Mouse (Mus musculus) layer of hippocampus, postnatal 36 days (tissue): Measurements from ENCODE around the gene Dctn1. TPM values are rescaled to one million over a fixed set of nuclear protein-coding genes. Genes with fewer than 3 reads are reported as not detected.
"Not testable (repeated sequence)": the region's sequence is repeated elsewhere in the genome, so short reads cannot be mapped to it uniquely, and the experiment has no call there.

ENCODE experiments used
- DNase-seq, 2 experiments: peaks; one replicate each; pipeline ENCODE4 v3.0.0; 2022
- total RNA-seq, 2 experiments: library from RNA; stranded (reverse); gene quantifications; 2 replicates each; pipeline ENCODE4 v1.2.3; 2021

Dctn1 gene
- total RNA-seq, 2 experiments from 2014 or later: 384 to 404 TPM

DNA sequence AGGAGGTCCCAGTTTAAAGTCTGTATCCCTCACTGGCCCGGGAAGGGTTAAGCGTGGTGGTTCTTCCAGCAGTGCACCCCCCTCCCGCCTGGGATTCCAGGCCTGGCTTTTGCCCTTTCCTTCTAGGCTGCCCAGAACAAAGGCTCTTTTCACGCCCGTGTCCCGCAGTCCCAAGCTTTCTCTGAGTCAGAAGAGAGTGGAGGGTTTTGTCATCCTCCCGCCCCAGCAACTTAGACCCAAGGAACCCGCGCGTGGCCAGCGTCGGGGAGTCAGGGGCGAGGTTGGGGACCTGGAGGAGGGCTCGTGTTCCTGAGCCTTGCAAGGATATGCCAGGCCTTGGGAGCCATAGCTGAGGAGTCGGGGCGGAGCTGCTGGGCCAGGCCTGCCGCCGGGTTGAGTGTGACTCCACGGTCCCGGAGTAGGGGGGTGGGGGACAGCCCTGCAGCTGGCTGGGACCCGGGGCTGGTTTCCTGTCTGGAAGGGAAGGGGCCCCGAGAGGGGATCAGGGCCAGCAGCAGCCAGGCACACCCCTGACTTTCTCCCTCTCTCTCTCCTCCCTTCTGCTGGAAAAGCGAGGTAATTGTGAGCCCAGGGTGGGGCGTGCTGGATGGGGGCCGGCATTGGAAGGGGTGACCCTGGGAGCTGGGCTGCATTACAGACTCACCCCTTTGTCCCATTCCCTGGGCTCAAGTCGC, 28.7 kb upstream of the Dctn1 start:
- peak in 1 of 2 experiments; percentile 56 for DNase-seq

- DNase-seq: peak; percentile 79 to 81
Observed at GRCm38 (mm10) chr6:83137576-83137950, 28.2 kb upstream of the Dctn1 start.

DNA sequence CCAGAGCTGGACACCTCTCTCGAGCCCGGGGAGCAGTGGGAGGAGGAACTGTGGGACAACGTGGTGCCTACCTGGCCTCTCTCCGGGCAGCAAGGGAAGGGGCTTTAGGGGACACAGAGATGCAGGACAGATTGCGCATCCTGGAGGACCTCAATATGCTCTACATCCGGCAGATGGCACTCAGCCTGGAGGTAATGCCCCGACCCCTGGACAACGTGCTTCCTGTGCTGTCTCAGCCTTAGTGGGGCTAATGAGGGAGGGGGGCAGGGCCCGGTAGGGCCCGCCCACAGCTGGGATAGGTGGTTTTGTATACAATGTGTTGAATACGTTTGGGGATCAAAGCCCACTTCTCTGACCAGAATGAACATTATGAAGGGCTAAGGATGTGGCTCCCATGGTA, 27.7 kb upstream of the Dctn1 start:
- no peak for DNase-seq

DNA sequence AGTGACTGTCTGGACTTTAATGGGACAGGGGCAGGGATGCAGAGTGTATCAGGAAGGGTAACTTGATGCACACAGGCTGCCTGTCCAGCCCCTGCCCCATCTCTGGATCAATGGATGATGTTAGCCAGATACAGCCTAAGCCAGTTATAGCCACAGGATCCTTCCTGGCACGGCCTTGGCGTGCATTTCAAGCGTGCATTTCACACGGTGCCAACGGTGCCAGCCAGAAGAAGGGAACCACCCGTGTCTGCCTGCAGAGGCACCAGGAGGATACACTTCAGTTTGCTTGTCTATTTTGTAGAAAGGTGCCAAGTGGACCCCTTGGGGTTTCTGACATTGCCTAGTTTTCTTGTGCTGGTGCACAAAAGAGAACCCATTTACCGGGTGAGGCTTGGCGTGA, 25.7 kb upstream of the Dctn1 start:
- DNase-seq: peak in 1 of 2 experiments; percentile 4

DNA sequence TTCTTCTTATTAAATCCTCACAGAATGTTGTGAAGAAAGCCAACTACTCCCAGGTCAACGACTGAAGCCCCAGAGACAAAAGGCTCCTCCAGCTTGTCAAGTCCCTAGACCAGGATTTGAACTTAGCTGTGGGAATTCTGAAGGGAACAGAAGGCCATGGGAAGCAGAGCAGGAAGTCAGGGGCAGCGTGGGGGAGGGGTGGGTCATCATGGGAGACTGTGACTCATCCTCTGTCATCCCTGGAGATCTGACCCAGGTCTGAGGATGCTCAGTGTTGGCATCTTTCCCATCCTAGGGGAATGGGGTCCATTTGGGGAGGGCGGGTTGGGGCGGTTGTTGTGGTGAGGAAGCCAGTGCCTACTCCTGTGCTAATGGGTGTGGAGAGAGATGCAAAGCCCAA, 24.1 kb upstream of the Dctn1 start:
- DNase-seq: no peak

DNA sequence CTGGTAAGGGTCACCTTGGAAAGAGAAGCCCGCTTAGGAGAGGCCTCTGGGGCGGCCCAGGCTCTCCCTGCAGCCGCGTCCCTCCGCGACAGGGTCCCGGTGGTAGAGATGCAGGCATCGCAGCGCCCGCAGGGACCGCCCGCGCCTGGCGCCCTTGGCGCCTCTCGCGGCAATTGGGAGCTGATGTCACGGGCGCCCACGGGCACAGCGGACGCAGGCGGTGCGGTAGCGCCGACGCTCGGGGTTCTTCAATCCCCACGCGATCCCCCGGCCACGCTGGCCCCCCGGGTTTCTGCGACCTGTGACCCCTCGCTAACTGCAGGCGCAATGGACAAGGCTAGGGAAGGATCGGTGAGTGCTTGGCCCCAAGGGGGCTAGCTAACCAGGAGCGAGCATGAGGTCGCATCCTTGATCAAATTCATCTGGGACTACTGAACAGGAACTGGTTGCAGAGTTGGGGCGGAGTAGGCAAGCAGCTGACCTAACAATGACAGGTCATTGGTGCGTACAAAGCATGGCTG, 23.4 kb upstream of the Dctn1 start:
- DNase-seq: peak; percentile 65 to 70

DNA sequence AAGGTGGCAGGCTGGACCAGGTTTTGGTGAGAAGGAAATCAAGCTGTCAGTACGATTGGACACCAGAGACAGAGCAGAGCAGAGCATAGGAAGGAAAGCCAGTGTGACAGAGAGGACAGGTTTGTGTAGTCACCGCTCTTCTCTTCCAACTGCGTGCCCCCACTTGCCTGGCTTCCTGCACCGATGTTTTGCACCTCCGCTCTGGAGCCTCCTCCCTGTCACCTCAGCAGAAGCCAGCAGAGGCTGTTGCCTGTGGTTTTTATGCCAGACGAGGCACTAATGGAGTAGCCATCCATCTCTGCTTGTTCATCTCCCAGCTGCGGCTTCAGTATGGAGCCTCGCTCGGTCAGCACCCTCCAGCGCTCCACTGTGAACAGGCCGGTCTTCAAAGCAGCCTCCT, 22.8 kb upstream of the Dctn1 start:
- DNase-seq: peak in 1 of 2 experiments; percentile 37

DNA sequence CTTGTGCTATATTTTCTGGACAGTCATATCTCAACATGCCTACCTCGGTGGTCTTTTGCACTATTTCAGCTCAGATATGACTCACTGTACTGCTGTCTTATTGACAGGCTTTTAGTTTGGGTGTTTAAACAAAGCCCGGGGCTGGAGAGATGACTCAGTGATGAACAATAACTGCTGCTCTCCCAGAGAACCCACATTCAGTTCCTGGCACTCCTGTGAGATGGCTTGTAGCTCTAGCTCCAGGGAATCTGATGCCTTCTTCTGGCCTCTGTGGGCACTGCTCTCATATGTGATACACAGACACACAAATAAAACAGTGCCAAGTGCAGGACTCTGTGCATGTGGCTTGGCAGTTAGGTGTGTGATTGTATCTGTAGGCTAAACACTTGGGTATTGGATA, 20.5 kb upstream of the Dctn1 start:
- DNase-seq: peak in 1 of 2 experiments; percentile 7

DNA sequence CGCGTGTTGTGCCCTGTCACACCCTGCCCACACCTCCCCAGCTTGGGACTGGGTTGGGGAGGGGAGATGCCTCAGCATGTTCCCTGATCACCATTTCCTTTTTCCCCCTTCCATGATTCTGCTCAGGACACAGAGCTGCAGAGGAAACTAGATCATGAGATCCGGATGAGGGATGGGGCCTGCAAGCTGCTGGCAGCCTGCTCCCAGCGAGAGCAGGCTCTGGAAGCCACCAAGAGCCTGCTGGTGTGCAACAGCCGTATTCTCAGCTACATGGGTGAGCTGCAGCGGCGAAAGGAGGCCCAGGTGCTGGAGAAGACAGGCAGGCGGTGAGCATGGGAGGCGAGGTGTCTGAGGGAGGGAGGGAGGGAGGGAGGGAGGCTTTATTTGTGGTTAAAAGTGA, 19.9 kb upstream of the Dctn1 start:
- DNase-seq: peak in 1 of 2 experiments; percentile 9

DNA sequence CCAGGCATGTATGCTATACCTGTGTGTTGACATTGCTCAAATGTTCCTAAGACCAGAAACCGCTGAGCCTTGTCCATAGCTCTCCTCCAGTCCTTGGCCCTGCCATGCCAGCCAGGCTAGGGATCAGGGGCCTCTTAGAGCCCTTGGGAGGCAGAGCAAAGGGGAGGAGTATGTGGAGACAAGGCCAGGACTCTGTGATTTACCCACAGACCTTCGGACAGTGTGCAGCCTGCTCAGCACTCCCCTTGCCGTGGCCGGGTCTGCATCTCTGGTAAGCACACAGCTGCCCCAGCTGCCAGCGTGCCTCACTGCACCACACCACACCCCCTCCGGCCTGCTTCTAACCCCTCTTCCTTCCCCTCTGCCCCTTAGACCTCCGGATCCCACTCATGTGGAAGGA, 18.4 kb upstream of the Dctn1 start:
- no peak for DNase-seq

DNA sequence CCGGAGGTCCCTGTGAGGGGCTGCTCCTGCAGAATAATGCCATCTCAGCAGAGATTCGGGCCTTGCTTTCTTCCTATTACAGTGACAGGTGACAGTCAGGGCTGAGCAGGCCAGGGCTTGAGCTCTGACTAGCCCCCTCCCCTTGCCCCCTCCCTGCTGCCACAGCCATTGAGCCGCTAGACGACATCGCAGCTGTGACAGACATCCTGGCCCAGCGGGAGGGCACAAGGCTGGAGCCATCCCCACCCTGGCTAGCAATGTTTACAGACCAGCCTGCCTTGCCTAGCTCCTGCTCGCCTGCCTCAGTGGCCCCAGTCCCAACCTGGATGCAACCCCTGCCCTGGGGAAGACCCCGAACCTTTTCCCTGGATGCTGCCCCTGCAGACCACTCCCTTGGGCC, 14.0 kb upstream of the Dctn1 start:
- DNase-seq: no peak

DNA sequence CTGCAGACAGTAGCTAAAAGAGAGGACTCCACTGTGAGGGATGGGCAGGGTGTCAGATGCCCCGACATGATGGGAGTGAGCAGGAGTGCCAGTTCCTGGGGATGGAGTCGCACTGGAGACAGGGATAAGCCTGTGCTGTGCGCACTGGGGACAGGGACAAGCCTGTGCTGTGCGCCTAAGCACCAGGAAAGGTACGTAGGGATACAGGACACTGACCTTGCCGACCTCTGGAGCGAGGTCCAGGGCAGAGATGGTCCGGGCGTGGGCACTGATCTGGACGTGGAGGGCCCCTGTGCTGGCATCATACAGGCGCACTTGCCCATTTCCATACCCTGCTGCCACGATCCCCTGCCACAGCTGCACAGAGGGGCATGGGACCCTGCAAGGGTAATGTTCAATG, 12.7 kb upstream of the Dctn1 start:
- no peak for DNase-seq

GRCm38 (mm10) chr6:83153485-83153884, 12.2 kb upstream of the Dctn1 start:
- DNase-seq: no peak

GRCm38 (mm10) chr6:83155552-83156238, 10.0 kb upstream of the Dctn1 start:
- DNase-seq: no peak

GRCm38 (mm10) chr6:83156259-83156684, 9.4 kb upstream of the Dctn1 start, which contains the start of the genes Wdr54 and 1700003E16Rik:
Wdr54 (minus strand) TSS chr6:83156397.
1700003E16Rik (plus strand) TSS chr6:83156404.
- peak; percentile 73 to 82 for DNase-seq

DNA sequence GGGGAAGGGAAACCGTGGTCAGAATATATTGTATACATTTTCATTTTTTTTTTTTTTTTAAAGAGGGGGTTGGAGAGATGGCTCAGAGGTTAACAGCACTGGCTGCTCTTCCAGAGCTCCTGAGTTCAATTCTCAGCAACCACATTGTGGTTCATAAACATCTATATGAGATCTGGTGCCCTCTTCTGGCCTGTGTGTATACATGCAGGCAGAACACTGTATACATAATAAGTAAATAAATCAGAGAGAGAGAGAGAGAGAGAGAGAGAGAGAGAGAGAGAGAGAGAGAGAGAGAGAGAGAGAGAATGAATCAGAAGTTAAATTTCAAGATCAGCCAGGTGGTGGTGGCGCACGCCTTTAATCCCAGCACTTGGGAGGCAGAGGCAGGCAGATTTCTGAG, 6.3 kb upstream of the Dctn1 start:
- not testable (repeated sequence) for DNase-seq

- DNase-seq: no peak
Observed at GRCm38 (mm10) chr6:83161442-83161841, 4.3 kb upstream of the Dctn1 start.

- DNase-seq: no peak
Observed at GRCm38 (mm10) chr6:83161921-83162641, 3.6 kb upstream of the Dctn1 start.

GRCm38 (mm10) chr6:83162701-83163100, 3.0 kb upstream of the Dctn1 start:
- no peak for DNase-seq

GRCm38 (mm10) chr6:83165026-83165606, 604 bp upstream of the Dctn1 start:
- DNase-seq: no peak

GRCm38 (mm10) chr6:83166243-83166630, 517 bp downstream of the Dctn1 start:
- no peak for DNase-seq

DNA sequence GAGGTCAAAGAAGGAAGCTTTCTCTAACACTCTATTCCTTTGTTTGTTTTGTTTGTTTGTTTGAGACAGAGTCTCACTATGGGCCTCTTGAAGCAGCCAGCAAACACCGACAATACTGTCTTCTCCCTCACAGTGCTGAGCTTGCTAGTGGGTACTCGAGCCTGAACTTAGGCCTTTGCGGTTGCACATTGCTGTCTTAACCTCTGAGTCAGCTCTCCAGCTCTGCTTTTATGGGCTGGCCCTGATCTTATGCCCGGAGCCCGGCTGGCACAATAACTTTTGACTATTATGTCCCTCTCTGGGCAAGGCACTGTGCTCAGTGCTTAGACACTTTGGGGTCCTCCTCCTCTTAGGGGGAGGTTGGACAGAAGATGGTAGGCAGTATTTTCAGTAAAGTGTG, 4.2 kb downstream of the Dctn1 start:
- no peak for DNase-seq

GRCm38 (mm10) chr6:83171063-83171462, 5.3 kb downstream of the Dctn1 start:
- no peak for DNase-seq
